Mouse (Mus musculus) T-helper 2 cell (primary cell): ENCODE results near the gene Urad.

Source experiments
- in situ Hi-C: fragments of 300-600 bp; cut with MboI, MseI; formaldehyde crosslinking; loops from one replicate; pipeline ENCODE4 v1.15.1; 2025; ENCODE audit warnings: high pct_unique_total_duplicates

Gene Urad

DNA sequence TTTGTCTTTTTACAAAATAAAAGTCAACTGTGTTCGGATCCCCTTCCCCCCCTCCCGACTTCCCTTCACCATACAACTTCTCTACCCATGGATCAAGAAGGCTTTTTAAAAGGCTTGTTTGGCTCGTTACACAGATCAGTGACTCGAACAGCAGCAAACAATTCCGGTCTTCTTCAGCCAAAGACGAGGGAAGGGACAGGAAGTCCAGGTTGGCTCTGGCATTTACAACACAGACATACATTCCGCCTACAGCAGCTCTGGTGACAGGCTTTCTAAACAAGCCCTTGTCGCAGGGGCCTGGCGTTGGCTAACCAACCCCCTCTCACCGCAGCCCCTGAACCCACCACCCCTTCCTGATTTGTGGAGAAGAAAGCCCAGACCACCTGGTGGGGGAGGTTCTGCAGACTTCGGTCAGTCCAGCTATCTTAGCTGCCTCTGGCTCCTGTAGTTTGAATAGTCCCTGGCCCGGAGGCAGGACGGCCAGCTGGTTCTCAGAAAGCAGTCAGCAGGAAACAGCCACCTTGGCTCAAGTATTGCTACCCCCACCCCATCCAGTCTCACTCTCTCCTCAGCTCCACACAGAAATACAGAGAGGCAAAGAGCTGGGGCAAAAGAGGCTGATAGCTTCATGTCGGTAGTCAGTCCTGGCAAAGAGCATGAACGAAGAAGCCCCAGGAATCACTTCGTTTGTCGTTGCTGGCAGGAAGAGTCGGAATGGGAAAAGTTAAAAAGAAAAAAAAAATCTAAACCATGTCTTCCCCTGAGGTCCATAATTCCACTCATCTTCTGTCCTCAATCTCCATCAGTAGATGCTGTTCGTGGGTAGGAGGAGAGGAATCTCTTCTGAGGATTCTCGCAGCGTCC, 21.1 kb downstream of the Urad start:
- in situ Hi-C loops, result loop anchor here (10.0 kb wide), 1 partner anchor 596 kb away; no protein-coding TSS in a partner anchor

DNA sequence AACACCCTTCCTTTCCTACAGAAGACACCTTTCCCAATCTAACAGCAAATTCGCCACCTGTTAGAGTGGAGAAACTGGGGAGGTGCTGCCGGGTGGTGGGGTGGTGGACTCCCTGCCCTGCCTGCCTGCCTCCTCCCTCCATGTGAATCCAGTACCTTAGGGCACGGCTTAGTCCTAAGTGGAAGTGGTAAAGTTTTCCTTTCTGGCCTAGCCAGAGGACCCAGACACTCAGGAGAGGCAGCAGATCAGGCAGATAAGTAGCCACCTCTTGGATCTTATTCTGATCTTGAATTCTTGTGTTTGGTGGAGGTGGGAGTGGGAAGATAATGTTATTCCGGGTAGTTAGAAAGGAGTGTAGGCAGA, 22.3 kb downstream of the Urad start:
- in situ Hi-C loops, result loop anchor here (10.0 kb wide), 1 partner anchor 595 kb away; no protein-coding TSS in a partner anchor

DNA sequence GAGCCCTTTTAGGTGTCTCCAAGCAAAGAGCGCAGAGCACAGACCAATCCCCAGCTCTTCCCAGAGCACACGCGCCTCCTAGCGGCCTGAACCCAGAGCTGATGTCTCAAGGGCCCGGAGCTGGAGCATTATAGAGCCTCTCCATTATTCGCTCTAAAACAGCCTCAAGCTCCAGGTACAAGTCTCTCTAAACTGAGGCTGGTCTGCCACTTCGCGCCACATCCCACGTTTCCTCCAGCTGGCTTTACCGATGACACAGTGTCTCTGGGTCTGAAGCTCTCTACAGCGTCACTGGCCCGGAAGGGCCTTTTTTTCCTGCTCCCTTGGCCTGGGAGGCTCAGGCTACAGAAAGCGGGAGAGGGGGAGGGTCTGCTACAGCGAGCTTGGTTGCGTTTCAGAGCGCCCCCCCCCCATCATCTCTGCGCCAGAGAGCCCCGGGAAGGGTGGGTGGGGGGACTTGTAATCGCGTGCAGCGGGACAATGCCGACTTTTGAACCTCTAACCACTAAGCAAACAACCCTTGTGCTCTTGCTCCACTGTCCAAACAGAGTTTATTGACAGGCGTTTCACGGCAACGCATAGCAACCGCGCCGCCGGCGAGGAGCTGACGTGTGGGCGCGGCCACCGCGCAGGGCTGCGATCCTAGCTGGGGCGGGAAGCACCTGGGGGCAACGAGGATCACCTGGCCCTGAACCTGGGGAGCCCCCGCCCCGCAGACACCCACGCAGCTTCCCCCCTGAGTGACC, 22.8 kb downstream of the Urad start:
- in situ Hi-C loops, result no loop called here

DNA sequence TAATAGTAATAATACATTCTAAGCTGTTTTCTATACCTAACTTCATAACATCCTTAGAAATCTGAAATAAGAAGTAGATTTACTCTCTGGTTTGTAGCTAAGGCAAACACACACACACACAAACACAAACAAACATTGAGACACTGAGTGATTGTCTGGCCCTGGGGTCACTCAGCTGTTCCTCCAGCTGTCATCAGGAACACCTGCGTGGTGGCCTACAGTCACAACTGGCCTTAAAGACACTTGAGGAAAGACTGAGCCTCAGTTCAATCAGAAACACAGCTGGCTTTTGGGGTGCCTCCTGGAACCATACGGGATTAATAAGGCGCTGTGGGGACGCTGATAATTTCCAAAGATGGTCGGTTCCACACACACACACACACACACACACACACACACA, 25.0 kb downstream of the Urad start:
- in situ Hi-C loops, result no loop called here

DNA sequence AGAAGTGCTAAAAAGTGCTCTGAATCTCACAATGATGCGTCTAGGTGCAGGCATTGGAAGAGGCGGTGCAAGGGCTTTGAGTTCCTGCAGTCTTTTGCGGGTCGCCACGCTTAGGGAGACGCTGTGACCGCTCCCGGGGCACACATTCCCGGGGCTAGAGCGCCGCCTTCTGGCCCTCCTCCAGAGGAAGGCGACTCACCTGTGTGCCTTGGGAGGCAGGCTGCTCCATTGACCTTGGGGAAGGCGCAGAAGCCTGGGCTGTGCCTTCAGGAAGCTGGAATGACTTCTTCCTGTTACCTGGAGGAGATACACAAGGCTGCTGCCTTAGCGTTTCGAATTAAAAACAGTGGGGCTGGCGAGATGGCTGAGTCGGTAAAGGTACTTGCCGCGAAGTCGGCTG, 28.1 kb downstream of the Urad start:
- in situ Hi-C loops, result no loop called here

DNA sequence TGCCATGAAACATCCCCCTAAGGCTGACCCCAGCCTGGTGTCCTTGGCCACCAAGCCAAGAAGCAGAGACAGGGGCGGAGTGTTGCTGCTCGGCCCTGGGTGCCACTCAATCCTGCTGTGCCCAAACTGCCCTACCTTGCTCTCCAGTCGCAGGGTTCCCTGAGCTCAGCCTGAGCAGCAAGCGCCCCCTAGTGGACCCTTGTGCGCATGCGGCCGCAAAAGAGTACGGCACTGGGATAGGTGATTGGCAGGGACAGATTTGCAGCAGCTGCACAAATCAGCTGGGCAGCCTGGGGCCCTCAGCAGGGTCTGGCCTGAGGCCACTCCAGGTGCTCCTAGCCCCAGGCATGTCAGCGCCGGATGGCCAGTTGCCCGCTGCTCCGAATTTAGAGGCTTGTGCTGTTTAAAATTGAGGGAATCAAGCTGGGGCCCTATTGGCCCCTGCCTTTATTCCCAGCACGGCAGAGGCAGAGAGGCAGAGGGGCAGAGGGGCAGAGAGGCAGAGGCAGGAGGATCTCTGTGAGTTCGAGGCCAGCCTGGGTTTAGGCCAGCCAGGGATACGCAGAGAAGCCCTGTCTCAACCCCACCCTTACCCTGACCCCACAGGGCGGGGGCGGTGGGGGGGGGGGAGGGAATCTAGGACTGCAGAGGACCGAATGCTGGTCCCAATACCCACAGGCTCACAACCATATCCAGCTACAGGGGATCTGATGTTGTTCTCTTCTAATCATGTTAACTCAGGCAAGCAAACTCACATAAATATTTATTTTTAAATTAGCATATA, 28.9 kb downstream of the Urad start:
- in situ Hi-C loops, result no loop called here

DNA sequence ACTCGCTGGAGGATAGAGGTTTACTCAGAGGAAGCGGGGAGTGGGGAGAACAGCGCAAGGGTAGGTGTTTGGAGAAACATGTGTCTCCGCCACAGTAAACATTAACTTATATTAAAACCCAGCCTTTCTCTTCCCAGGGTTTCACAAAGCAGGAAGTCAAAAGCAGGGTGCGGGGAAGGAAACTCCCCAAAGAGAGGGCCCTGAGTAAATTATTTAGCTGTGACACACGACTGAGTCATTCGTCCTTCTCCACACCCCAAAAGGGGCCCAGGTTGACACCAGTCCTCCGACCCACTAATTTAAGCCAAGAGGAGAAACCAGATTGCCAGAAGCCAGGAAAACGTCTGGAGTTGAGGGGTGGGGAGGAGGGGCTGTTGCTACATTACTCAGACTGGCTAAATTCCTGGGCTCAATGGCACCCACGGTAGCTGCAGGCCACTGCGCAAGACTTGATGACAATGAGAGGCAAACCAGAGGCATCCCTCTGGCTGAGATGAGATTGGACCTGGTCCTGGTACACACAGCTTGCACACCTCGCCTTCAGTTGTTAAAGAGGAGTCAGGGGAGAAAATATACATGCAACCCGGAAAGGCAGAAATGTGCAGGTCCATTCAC, 29.6 kb downstream of the Urad start:
- in situ Hi-C loops, result no loop called here

DNA sequence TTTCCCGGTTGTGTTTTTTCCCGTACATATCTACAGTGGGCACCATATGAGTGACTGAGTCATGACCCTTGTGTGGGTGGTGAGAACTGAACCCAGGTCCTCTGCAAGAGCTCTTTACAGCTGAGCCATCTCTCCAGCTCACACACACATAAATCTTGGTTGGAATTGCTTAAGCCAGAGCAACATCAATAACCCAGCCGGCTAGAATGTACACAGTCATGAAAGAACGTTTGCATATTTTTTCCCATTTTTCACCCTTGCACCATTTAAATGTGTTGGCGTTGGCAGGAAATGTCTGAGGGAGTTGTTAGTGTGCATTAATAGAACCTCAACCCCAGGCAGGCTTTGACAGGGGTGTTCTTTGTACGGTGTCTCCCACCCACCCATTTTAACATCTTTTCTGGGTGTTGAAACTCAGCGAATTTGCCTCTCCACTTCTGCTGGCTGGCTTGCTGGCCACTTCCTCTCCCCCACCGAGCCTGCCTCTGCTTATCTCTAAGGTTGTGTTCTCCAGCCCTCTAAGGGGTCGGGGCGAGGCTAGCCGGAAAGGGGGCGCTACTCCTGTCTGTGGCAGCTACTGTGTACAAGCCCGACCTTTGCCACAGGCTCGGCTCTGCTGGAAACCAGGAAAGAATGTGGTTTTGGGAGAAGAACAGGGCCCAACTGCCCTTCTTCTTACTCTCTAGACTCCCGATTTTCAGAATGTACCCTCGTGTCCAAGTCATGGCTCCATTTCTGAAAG, 30.3 kb downstream of the Urad start:
- in situ Hi-C loops, result no loop called here

DNA sequence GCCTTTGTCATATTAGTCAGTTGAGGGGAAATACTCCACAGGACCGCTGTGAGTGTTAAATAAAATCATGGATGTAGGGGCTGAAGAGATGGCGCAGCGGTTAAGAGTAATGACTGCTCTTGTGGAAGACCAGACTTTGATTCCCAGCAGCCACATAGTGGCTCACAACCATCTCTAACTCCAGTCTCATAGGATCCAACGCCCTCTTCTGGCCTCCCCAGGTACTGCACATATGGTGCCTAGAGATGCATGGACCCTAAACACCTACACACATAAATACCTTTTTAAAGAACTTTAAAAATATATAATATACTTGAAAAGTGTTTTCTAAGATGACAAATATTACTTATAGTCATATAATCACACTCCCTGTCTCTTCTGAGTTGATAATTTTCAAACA, 37.9 kb downstream of the Urad start:
- in situ Hi-C loops, result no loop called here

DNA sequence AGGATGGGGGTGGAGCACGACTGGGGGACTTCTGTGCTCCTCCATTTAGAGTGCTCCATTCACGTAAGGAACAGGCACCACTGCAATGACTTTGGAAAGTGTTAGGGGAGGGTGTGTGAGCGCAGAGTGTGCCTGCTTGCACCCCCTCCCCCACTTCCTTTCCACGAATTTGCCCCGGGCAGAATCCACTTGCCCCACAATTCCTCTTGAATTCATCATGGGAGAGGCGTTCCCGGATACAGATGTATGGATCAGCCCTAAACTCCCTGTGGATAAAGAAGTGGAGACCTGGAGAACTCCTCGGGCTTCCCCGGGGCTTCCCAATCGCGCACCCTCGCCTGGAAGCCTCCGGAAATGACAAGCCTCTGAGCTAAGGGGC, 44.7 kb downstream of the Urad start:
- in situ Hi-C loops, result no loop called here

DNA sequence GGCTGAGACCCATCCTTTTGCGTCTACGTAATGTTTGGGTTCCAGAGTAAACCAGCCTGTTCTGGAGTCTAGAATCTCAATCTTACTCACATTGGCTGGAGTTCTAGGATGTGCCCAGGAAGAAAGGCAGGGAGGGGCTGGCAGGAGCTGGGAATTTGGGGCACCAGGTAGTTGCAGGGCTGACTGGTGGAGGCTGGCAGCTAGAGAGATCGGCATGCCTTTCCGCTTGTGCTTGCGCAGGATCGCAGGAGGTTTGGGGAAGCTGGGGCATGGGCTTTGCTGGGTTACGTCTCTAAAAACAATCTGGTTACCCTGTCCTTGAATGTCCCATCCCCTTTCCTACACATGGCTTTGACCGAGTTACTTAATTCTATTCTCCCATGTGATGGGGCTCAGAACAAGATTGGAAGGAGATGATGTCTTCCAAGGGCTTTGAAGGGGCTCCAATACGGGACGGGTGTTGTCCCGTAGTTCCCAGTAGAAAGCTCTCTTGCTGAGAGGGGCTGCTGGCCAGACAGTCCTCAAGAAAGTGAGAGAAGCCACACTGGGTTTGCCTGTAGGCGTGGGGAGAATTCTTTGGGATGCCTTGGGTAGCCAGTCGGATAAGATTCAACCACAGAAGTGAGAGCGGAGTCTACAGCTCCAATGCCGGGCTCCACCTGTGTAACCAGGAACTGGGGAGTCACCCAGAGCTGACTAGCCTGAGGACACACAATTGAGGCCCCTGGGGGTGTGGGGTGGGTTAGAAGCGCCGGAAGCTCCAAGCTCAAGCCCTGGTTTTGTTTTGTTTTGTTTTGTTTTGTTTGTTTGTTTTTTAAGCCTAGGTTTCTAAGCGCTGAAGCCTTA, 45.3 kb downstream of the Urad start:
- in situ Hi-C loops, result no loop called here

DNA sequence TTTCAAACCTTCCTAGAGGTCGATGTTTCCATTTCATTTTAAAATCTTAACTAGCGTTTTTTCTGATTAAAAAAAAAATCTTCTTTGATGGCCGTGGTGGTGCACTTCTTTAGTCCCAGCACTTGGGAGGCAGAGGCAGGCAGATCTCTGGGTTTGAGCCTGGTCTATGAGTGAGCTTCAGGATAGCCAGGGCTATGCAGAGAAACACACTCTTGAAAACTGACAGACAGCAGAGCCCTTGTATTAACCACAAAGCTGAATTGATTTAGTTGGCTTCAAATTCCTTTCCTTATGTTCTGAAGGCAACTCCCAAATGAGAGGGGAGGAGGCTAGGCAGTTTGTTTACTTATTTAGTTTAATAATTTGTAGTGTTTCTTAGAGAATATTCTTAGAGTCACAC, 46.5 kb downstream of the Urad start:
- in situ Hi-C loops, result no loop called here

DNA sequence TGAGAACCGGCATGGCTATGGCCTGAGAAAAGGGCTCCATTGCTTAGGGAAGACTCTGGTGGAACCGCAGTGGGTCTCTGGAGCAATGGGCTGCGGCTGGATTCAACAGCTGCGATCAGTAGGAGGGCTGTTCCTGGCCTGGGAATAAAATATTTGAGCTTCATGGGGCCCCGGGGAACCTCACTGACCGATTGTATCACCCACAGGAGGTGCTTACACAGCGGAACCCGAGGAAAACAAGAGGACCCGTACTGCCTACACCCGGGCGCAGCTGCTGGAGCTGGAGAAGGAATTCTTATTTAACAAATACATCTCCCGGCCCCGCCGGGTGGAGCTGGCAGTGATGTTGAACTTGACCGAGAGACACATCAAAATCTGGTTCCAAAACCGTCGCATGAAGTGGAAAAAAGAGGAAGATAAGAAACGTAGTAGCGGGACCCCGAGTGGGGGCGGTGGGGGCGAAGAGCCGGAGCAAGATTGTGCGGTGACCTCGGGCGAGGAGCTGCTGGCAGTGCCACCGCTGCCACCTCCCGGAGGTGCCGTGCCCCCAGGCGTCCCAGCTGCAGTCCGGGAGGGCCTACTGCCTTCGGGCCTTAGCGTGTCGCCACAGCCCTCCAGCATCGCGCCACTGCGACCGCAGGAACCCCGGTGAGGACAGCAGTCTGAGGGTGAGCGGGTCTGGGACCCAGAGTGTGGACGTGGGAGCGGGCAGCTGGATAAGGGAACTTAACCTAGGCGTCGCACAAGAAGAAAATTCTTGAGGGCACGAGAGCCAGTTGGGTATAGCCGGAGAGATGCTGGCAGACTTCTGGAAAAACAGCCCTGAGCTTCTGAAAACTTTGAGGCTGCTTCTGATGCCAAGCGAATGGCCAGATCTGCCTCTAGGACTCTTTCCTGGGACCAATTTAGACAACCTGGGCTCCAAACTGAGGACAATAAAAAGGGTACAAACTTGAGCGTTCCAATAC, 47.8 kb downstream of the Urad start:
- in situ Hi-C loops, result no loop called here

DNA sequence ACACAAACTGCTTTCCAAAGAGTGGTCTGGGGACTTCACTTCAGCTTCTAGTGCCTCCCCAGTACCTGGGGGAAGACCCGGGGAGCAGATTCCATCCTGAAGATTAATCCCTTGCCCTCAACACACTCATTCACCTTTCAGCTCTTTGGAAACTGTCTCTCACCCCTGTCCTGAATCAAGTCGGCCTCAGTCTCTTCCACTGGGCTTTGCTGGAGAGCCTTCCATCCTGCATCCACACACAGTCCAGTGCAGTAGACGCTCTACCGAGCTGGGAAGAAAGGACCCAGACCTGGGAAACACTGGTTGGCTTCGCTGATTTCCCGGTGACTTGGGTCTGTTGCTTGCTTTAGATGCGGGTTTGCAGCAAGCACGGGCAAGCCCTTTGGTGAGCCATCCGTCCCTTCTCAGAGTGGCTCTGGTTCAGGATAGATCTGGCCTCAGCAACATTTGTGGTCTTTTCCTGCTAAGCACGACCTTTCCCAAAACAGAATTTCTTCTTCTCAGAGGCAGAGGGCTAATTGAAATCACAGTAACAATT, 49.4 kb downstream of the Urad start:
- in situ Hi-C loops, result no loop called here

DNA sequence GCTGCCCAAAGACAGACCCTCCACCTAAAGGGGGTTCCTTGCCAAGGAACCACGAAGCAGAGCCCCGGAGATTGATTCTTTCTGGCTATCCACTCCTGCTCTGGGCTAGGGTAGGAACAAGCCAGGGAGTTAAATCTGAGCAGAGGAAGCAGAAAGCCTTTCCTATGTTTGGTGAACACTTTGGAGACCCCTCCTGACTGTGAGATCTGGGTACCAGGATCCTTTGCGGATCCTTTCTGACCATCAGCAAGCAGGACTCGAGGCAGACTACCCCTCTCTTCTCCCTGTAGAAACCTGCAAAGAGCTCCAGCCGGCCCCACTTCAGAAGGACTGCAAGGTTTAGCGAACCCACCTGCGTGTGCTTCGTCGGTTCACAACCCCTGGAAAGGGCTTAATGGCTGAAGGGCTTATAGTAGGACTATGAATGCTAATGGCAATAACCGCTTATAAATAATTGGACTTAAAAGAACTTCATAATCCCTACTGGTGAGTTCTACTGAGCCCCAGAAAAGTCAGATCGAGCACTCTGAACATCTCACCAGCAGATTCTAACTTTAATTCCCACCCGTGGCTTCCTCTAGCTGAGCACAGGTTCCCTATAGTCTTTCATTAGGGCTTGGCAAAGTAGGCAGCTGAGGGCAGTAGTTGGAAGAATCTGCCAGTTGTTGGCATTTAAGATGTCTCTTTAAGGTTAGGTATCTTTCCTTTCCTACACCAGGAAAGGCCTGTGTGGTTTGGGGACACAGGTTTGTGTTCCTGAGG, 50.0 kb downstream of the Urad start:
- in situ Hi-C loops, result no loop called here

DNA sequence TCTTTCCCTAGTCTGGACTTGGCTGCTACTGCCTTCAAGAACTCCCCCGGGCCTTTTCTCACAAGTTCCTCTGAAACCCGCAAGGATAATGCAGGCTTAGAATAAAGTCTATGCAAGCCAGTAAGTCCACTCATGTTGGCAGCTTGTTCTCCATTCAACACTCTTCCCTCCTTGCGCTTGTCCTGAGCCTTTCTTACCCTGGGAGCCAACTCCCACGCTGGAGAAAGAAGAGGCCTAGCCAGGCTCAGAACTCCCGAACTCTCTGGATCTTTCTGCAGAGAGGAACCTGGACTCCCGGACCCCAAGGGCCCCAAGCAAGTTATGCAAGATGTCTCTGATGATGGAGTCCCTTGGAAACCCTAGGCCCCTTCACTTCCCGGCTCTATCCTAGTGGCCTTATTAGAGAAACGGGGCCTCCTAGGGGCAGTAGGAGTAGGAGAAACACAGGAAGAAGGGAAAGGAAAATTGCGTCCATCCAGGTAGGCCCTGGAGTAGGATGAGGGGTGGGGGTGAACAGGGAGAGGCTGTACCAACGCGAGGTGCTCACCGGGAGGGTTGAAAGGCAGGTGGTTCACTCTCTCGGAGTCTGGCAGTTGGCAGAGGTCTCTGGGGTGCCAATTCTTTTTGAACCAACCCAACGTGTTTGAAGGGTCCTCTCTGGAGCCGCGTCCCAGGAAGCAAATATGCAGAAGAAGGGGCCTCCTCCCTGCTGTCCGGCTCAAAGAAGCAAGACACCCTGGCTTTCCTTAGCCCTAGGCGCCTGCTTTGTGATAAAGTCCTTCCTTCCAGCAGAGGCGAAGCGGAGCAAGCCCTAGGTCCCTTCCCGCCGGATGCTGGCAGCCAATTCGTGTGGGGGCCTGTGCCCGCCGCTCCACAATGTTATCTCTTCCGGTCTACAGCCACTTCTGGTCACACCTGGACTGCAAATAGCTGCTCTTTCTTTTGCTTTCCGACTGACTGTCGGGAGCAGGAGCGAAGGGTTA, 51.3 kb downstream of the Urad start:
- in situ Hi-C loops, result no loop called here
